Mouse (Mus musculus) liver, embryonic 16.5 days (tissue): Measurements from ENCODE around the gene Prr27. TPM values are rescaled to one million over a fixed set of nuclear protein-coding genes. Genes with fewer than 3 reads are reported as not detected.

Experiments used
- ATAC-seq: fragments of 200-750 bp; cut with Nextera tagmentation; 2 replicates; pipeline ENCODE4 v1.8.0; 2017; ENCODE audit warnings: low read depth, mild to moderate bottlenecking, moderate number of reproducible peaks, moderate library complexity
- H3K27ac ChIP-seq: fragments of 300-500 bp; sonication (generic); 2 replicates; pipeline ENCODE4 v1.5.1; 2014; ENCODE audit warnings: mild to moderate bottlenecking, low read length
- H3K27me3 ChIP-seq: fragments of 300-500 bp; sonication (generic); 2 replicates; pipeline ENCODE4 v1.6.1; 2014; ENCODE audit warnings: low read depth, low read length, mixed read lengths; ENCODE audit not compliant: control insufficient read depth, insufficient read depth
- H3K36me3 ChIP-seq: fragments of 300-500 bp; sonication (generic); 2 replicates; pipeline ENCODE4 v1.6.1; 2014; ENCODE audit warnings: mild to moderate bottlenecking; ENCODE audit not compliant: control insufficient read depth, insufficient read depth
- H3K4me1 ChIP-seq: fragments of 300-500 bp; sonication (generic); 2 replicates; pipeline ENCODE4 v1.6.1; 2014; ENCODE audit warnings: low read depth, low read length, mixed read lengths; ENCODE audit not compliant: control insufficient read depth
- H3K4me2 ChIP-seq: fragments of 300-500 bp; sonication (generic); 2 replicates; pipeline ENCODE4 v1.6.1; 2014; ENCODE audit warnings: low read depth, low read length, mixed read lengths
- H3K4me3 ChIP-seq: fragments of 300-500 bp; sonication (generic); 2 replicates; pipeline ENCODE4 v1.5.1; 2014; ENCODE audit warnings: low read depth, mild to moderate bottlenecking, low read length
- H3K9ac ChIP-seq: fragments of 300-500 bp; sonication (generic); 2 replicates; pipeline ENCODE4 v1.6.1; 2014; ENCODE audit warnings: low read depth, low read length
- H3K9me3 ChIP-seq: fragments of 300-500 bp; sonication (generic); replicated peaks from 2 replicates; pipeline ENCODE4 v1.6.1; 2016; ENCODE audit warnings: low read length; ENCODE audit not compliant: control insufficient read depth
- WGBS: fragments of 180-500 bp; shearing (Covaris S2); extraction: QIAGEN DNeasy Blood & Tissue Kit; methylation state at CpG from one replicate; pipeline ENCODE4 v1.1.7; 2014; ENCODE audit not compliant: insufficient replicate concordance; 5-methylcytosine and 5-hydroxymethylcytosine counted together
- polyA plus RNA-seq: library from polyadenylated mRNA; unstranded; fragments of >200 nt; fragmentation: Nextera tagmentation; extraction: Ambion mirVana; gene quantifications from 2 replicates; pipeline ENCODE4 v1.2.1, GENCODE M21; 2015

Gene Prr27
- polyA plus RNA-seq = not detected in 2 replicates

GRCm38 (mm10) chr5:87825386-87825785, at the start of gene Prr27:
Gene Prr27, plus strand, starts transcription at chr5:87825686.
- 30% methylated on average over 1 of the region's 1 CpGs for WGBS
- H3K27ac ChIP-seq = no peak within 1 kb of the TSS
- H3K4me3 ChIP-seq = no peak within 1 kb of the TSS
- no peaks in the 10 kb centered on the region for H3K27me3 ChIP-seq
- no peaks in the 10 kb centered on the region for H3K36me3 ChIP-seq
- no peak for ATAC-seq
- no peak within 1 kb of the TSS for H3K4me2 ChIP-seq
- no peak within 1 kb of the TSS for H3K9ac ChIP-seq
- no peaks in the 10 kb centered on the region for H3K4me1 ChIP-seq
- H3K9me3 ChIP-seq = no peaks in the 10 kb centered on the region

GRCm38 (mm10) chr5:87782731-87783130, 42.8 kb upstream of the Prr27 start:
- H3K27ac ChIP-seq = no peak overlapping the region
- H3K9me3 ChIP-seq = no peaks in the 10 kb centered on the region
- H3K4me1 ChIP-seq = no peaks in the 10 kb centered on the region
- H3K27me3 ChIP-seq = no peaks in the 10 kb centered on the region
- H3K9ac ChIP-seq = no peak overlapping the region
- no peaks in the 10 kb centered on the region for H3K36me3 ChIP-seq
- ATAC-seq = no peak
- 32% methylated on average over 4 of the region's 4 CpGs for WGBS
- no peak overlapping the region for H3K4me2 ChIP-seq
- H3K4me3 ChIP-seq = no peak overlapping the region

DNA sequence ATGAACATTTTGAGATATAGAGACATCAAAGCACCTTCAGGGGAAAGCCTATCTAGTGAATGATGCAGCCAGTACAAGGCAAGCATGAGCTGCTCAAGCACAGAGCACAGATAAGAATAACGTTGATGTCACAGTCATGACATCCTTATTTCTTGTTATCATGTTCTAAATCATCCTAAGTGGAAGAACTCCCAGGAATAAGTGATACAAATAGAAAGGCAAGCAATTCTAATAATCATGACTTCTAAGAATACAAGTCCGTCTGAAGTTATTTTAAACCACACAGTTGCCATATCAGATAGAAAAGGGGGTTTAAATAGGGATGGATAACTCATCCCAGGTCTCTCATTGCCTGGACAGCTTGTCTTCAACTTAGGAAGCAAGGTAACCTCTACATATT, 17.7 kb upstream of the Prr27 start, which contains the start of gene Csn1s2b:
Gene Csn1s2b, plus strand, starts transcription at position 301 of the 400 bp plus-strand sequence.
- WGBS = 54% methylated on average over 2 of the region's 2 CpGs
- no peaks in the 10 kb centered on the region for H3K36me3 ChIP-seq
- no peak within 1 kb of the TSS for H3K4me3 ChIP-seq
- no peak for ATAC-seq
- no peaks in the 10 kb centered on the region for H3K4me1 ChIP-seq
- H3K9me3 ChIP-seq = no peaks in the 10 kb centered on the region
- H3K27me3 ChIP-seq = no peaks in the 10 kb centered on the region
- H3K9ac ChIP-seq = no peak within 1 kb of the TSS
- H3K27ac ChIP-seq = no peak within 1 kb of the TSS
- H3K4me2 ChIP-seq = no peak within 1 kb of the TSS

DNA sequence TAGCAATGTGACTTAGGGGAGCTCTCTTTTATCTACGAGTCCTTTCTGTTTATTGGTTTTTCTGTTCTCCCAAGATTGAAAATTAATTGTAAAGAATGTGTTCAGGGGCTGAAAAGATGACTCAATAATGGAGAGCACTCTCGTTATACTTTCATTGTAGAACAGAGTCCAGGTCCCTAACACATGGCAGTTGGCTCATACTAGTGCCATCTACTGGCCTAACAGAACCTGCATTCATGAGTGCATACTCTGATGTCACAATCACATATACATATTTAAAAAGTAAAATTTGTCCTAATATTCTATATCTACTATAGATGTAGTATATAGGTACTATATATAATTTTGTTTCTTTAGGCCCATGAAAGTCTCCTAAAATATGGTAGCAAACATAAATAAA, 16.2 kb upstream of the Prr27 start:
- Histone ChIP-seq H3K9ac (no peak overlapping the region), H3K4me3 (no peak overlapping the region), H3K4me2 (no peak overlapping the region), H3K27me3 (no peaks in the 10 kb centered on the region), H3K9me3 (no peaks in the 10 kb centered on the region), H3K36me3 (no peaks in the 10 kb centered on the region), H3K4me1 (no peaks in the 10 kb centered on the region), H3K27ac (no peak overlapping the region)
- no peak for ATAC-seq
- WGBS = 41% methylated on average over 2 of the region's 2 CpGs

DNA sequence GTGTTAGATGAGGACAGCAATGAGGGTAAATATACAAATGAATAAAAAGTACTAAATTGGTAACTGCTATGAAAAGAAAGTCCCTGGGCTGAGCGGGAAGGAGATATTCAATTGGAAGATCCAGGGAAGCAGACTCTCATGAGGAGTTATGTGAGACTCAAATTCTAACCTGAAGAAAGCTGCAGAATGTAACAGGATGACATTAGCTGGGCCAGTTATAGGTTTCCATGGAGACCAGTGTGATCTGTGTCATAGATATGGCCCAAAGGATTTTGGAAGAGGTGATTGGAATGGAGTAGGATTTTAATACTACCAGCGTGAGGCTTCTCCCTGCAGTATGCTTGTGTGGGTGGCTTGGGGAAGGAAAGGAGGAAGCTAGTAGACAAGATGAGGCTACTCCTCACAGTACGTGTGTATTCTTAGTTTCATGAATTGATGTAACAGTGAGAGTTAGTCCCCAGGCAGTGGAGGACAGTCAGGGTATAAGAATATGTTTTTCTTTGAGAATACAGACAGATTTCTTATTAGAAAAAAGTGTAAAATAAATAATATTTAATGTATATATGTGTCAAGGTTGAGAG, 29.7 kb downstream of the Prr27 start:
- Histone ChIP-seq H3K27ac (no peak overlapping the region), H3K9ac (no peak overlapping the region), H3K36me3 (no peaks in the 10 kb centered on the region), H3K4me1 (no peaks in the 10 kb centered on the region), H3K27me3 (no peaks in the 10 kb centered on the region), H3K4me2 (no peak overlapping the region), H3K4me3 (no peak overlapping the region), H3K9me3 (no peaks in the 10 kb centered on the region)
- 49% methylated on average over 3 of the region's 3 CpGs for WGBS
- ATAC-seq = no peak

GRCm38 (mm10) chr5:87870084-87870483, 44.6 kb downstream of the Prr27 start:
- no peaks in the 10 kb centered on the region for H3K9me3 ChIP-seq
- H3K36me3 ChIP-seq = no peaks in the 10 kb centered on the region
- no peaks in the 10 kb centered on the region for H3K27me3 ChIP-seq
- no peaks in the 10 kb centered on the region for H3K4me1 ChIP-seq
- H3K9ac ChIP-seq = no peak overlapping the region
- ATAC-seq = no peak
- WGBS = 48% methylated on average over 2 of the region's 2 CpGs
- no peak overlapping the region for H3K4me3 ChIP-seq
- H3K27ac ChIP-seq = no peak overlapping the region
- no peak overlapping the region for H3K4me2 ChIP-seq

DNA sequence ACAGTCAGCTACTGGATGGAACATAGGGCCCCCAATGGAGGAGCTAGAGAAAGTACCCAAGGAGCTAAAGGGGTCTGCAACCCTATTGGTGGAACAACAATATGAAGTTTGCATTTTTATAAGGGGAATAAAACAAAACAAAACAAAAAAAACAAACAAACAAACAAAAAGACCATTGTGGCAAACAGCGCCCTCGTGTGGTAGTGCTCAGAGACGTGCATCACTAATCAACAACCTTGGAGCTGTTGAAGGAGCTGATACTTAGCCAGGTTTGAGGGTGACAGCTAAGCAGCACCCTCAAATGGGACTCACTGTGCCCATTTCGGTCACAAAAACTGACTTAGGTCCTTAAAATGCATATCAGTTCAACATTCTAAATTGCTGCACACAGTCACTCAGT, 45.9 kb downstream of the Prr27 start:
- no peak for ATAC-seq
- WGBS = 24% methylated on average over 4 of the region's 4 CpGs

GRCm38 (mm10) chr5:87884729-87885128, 59.2 kb downstream of the Prr27 start, which contains the start of gene Odam:
Gene Odam, plus strand, starts transcription at chr5:87885029.
- Histone ChIP-seq H3K9me3 (no peaks in the 10 kb centered on the region), H3K27me3 (no peaks in the 10 kb centered on the region), H3K36me3 (no peaks in the 10 kb centered on the region), H3K4me2 (no peak within 1 kb of the TSS), H3K4me1 (no peaks in the 10 kb centered on the region), H3K4me3 (no peak within 1 kb of the TSS), H3K9ac (no peak within 1 kb of the TSS), H3K27ac (no peak within 1 kb of the TSS)
- WGBS = 69% methylated on average over 1 of the region's 1 CpGs
- no peak for ATAC-seq

More for the DNA sequence above, 45.9 kb downstream of the Prr27 start:
- Histone ChIP-seq H3K27ac (no peak overlapping the region), H3K27me3 (no peaks in the 10 kb centered on the region), H3K9me3 (no peaks in the 10 kb centered on the region), H3K36me3 (no peaks in the 10 kb centered on the region), H3K4me2 (no peak overlapping the region), H3K4me1 (no peaks in the 10 kb centered on the region), H3K9ac (no peak overlapping the region), H3K4me3 (no peak overlapping the region)
